Mouse (Mus musculus) spleen, adult 2 months (tissue): ENCODE measurements around the gene Tnrc6b. TPM values are rescaled to one million over a fixed set of nuclear protein-coding genes. Genes with fewer than 3 reads are reported as not detected.
"Not testable (repeated sequence)": the region's sequence is repeated elsewhere in the genome, so short reads cannot be mapped to it uniquely, and the experiment has no call there.

Source experiments
- DNase-seq, 2 experiments: peaks; one replicate each; pipeline versions ENCODE4 v3.0.0 to v3.0.0-alpha.2; 2012 to 2021; ENCODE audit warnings: low spot score in 2 of 2, low read depth in 1 of 2
- H3K27ac ChIP-seq: fragments of 200-500 bp; 2 replicates; pipeline ENCODE4 v1.5.1; 2012; ENCODE audit warnings: low read length, inconsistent platforms; ENCODE audit not compliant: insufficient read depth
- H3K27me3 ChIP-seq: fragments of 200-500 bp; 2 replicates; pipeline ENCODE4 v1.6.1; 2012; ENCODE audit warnings: mild to moderate bottlenecking, moderate library complexity, low read length, inconsistent platforms; ENCODE audit not compliant: control insufficient read depth, insufficient read depth
- H3K36me3 ChIP-seq: fragments of 200-500 bp; 2 replicates; pipeline ENCODE4 v1.6.1; 2012; ENCODE audit warnings: mild to moderate bottlenecking, low read length, inconsistent platforms; ENCODE audit not compliant: control insufficient read depth, insufficient read depth
- H3K4me1 ChIP-seq: fragments of 200-500 bp; 2 replicates; pipeline ENCODE4 v1.6.1; 2011; ENCODE audit warnings: inconsistent platforms; ENCODE audit not compliant: control insufficient read depth, insufficient read depth, insufficient read length
- H3K4me3 ChIP-seq: fragments of 200-500 bp; 2 replicates; pipeline ENCODE4 v1.5.1; 2011; ENCODE audit warnings: mild to moderate bottlenecking, inconsistent platforms; ENCODE audit not compliant: insufficient read depth, insufficient read length; ENCODE audit errors: extremely low read depth
- CTCF ChIP-seq: fragments of 200-500 bp; IDR thresholded peaks from 2 replicates; pipeline ENCODE4 v1.5.1; 2011; ENCODE audit warnings: mild to moderate bottlenecking, inconsistent platforms; ENCODE audit not compliant: insufficient read depth, insufficient read length, insufficient replicate concordance; ENCODE audit errors: extremely low read depth
- POLR2A ChIP-seq: fragments of 200-500 bp; IDR thresholded peaks from 2 replicates; pipeline ENCODE4 v1.6.1; 2011; ENCODE audit warnings: low read depth, low read length, inconsistent platforms
- WGBS: fragments of 180-500 bp; shearing (Covaris S2); methylation state at CpG from one replicate; pipeline ENCODE4 v1.1.7; 2018; 5-methylcytosine and 5-hydroxymethylcytosine counted together
- polyA plus RNA-seq: library from polyadenylated mRNA; depleted of rRNA; stranded (reverse); fragments of >200 nt; gene quantifications from 2 replicates; pipeline ENCODE4 v1.2.3, GENCODE M21; 2012

Tnrc6b gene
- polyA plus RNA-seq, 1 experiment = 22.3 TPM

DNA sequence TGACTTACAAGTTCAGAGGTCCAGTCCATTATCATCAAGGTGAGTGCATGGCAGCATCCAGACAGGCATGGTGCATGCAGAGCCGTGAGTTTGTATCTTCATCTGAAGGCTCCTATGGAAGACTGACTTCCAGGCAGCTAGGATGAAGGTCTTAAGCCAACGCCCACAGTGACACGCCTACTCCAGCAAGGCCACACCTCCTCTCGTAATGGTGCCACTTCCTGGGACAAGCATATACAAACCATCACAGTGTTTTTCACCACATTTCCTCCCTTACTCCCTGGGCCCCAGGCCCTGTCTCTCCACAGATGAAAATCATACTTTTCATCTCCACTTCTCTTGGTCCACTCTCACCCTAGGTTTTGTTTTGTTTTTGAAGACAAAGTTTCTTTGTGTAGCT is 210.7 kb downstream of the Tnrc6b start:
- Histone ChIP-seq H3K4me1 (no peaks in the 10 kb centered on the region), H3K4me3 (no peak overlapping the region), H3K27me3 (no peaks in the 10 kb centered on the region), H3K36me3 (peaks cover 37% of the 10 kb centered on the region), H3K27ac (no peak overlapping the region)
- WGBS = 81% methylated on average over 4 of the region's 4 CpGs
- no peak for DNase-seq
- TF ChIP-seq CTCF (no peak), POLR2A (no peak)

DNA sequence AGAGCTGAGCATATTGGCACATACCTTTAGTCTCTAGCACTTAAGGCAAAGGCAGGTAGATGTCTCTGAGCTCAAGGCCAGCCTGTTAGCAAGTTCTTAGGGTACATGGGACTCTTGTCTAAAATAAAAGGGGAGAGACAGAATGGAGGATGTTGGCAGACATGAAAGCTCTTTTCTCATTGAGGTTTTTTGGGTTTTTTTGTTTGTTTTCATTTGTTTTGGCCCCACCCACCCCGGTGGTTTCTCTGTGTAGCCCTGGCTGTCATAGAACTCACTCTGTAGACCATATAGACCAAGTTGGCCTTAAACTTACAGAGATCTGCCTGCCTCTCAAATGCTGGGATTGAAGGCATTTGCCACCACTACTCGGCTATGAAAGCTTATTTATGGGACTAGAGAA is 213.1 kb downstream of the Tnrc6b start:
- no peak for DNase-seq
- H3K36me3 ChIP-seq = peaks cover 41% of the 10 kb centered on the region
- no peak overlapping the region for H3K27ac ChIP-seq
- H3K27me3 ChIP-seq = no peaks in the 10 kb centered on the region
- WGBS = 82% methylated on average over 2 of the region's 2 CpGs
- TF ChIP-seq CTCF (no peak), POLR2A (no peak)
- H3K4me3 ChIP-seq = no peak overlapping the region
- no peaks in the 10 kb centered on the region for H3K4me1 ChIP-seq

DNA sequence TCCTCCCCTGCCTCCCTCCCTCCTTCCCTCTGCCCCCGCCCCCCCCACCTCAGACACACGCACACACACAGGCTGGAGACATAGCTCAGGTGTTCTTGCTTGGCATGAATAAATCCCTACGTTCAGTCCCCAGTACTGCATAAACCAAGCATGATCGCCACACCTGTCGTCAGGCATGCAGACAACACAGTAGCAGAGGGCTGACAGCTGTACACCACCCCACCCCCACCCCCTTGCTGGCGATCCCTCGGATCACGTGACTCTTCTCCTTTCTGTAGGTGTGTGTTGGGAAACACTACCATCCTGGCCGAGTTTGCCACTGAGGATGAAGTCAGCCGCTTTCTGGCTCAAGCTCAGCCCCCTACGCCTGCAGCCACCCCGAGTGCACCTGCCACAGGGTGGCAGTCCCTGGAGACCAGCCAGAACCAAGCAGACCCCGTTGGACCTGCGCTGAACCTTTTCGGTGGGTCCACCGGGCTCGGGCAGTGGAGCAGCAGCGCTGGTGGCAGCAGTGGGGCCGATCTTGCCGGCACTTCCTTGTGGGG is 217.8 kb downstream of the Tnrc6b start:
- DNase-seq = no peak
- 91% methylated on average over 20 of the region's 20 CpGs for WGBS
- Histone ChIP-seq H3K36me3 (peaks cover 38% of the 10 kb centered on the region), H3K27me3 (no peaks in the 10 kb centered on the region), H3K4me3 (no peak overlapping the region), H3K27ac (no peak overlapping the region), H3K4me1 (no peaks in the 10 kb centered on the region)
- TF ChIP-seq POLR2A (no peak), CTCF (no peak)

GRCm38 (mm10) chr15:80930048-80930571 is 219.0 kb downstream of the Tnrc6b start:
- TF ChIP-seq CTCF (no peak), POLR2A (no peak)
- H3K4me1 ChIP-seq = no peaks in the 10 kb centered on the region
- H3K4me3 ChIP-seq = no peak overlapping the region
- 68% methylated on average over 15 of the region's 16 CpGs for WGBS
- H3K36me3 ChIP-seq = peaks cover 35% of the 10 kb centered on the region
- no peak for DNase-seq
- peak overlapping the region; percentile 58 for H3K27ac ChIP-seq
- H3K27me3 ChIP-seq = no peaks in the 10 kb centered on the region

GRCm38 (mm10) chr15:80930676-80931320 is 219.7 kb downstream of the Tnrc6b start:
- H3K4me1 ChIP-seq, H3K4me3 ChIP-seq, H3K27me3 ChIP-seq, DNase-seq: not testable (repeated sequence)
- peak overlapping the region; percentile 58 for H3K27ac ChIP-seq
- peaks cover 33% of the 10 kb centered on the region for H3K36me3 ChIP-seq
- WGBS = 86% methylated on average over 23 of the region's 23 CpGs

GRCm38 (mm10) chr15:80931345-80931960 is 220.3 kb downstream of the Tnrc6b start:
- Histone ChIP-seq H3K4me3 (no peak overlapping the region), H3K27me3 (no peaks in the 10 kb centered on the region), H3K36me3 (peaks cover 31% of the 10 kb centered on the region), H3K4me1 (no peaks in the 10 kb centered on the region), H3K27ac (peak overlapping the region; percentile 51)
- DNase-seq = no peak
- TF ChIP-seq CTCF (no peak), POLR2A (no peak)
- WGBS = 83% methylated on average over 9 of the region's 9 CpGs

GRCm38 (mm10) chr15:80934841-80935240 is 223.7 kb downstream of the Tnrc6b start:
- peaks cover 13% of the 10 kb centered on the region for H3K36me3 ChIP-seq
- no peak overlapping the region for H3K4me3 ChIP-seq
- TF ChIP-seq CTCF (no peak), POLR2A (no peak)
- H3K4me1 ChIP-seq = peaks cover 9% of the 10 kb centered on the region; the same call in 1 of the 2 replicates
- DNase-seq = no peak
- no peak overlapping the region for H3K27ac ChIP-seq
- WGBS = 71% methylated on average over 5 of the region's 5 CpGs
- H3K27me3 ChIP-seq = no peaks in the 10 kb centered on the region
